Mouse (Mus musculus): ENCODE data around the gene Pld4.

DNA sequence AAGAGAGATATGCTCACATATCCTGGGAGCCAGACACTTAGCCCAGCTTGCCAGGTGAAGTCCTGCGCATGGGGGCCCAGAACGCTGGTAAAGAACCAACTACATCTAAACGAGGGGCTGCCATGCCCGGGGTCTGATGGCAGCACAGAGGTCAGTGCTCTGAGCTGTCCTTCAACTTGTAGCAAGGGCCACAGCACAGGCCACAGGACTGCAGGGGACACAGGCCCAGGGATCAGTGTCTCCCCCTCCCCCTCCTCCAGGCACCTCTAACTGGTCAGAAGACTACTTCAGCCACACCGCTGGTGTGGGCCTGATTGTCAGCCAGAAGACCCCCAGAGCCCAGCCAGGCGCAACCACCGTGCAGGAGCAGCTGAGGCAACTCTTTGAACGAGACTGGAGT, 7.7 kb downstream of the Pld4 start:
- TF ChIP-seq CTCF (IDR thresholded peaks at IDR 0.05; ENCODE audit: borderline replicate concordance, insufficient read depth, low read depth, low read length) (no peak), POLR2A (IDR thresholded peaks at IDR 0.05; ENCODE audit: borderline replicate concordance, insufficient read depth, low read length) (no peak)
